8 mouse cellular contexts compared by ENCODE assay signal in genomic region chr4:48042466-48042785, GRCm38 (mm10). TPM values are rescaled to one million over a fixed set of nuclear protein-coding genes. Genes with fewer than 3 reads are reported as not detected.
DNase-seq lines count a peak whose midpoint lies in the region; ATAC-seq and TF ChIP-seq lines count a peak whose summit lies in the region.

No protein-coding gene starts in this region.

- peaks cover 37% of the 10 kb centered on the region for H3K4me1 ChIP-seq in heart, embryonic 15.5 days (replicated peaks)
- H3K4me1 ChIP-seq in G1E (ENCODE audit: insufficient read depth, low read depth, low read length), result peaks cover 42% of the 10 kb centered on the region
- peaks cover 45% of the 10 kb centered on the region for H3K4me1 ChIP-seq in hindbrain, embryonic 10.5 days (replicated peaks)
- H3K4me1 ChIP-seq in midbrain, embryonic 10.5 days, result peaks cover 51% of the 10 kb centered on the region

- no peak for ATAC-seq in heart, embryonic 15.5 days (replicated peaks; ENCODE audit: insufficient number of reproducible peaks, insufficient read depth, low FRiP score, low read depth)
- no peak for ATAC-seq in G1E (ENCODE audit: extremely low read depth, insufficient number of reproducible peaks, low FRiP score, poor library complexity, severe bottlenecking)
- no peak for ATAC-seq in inflammation-experienced regulatory T-cells, adult 6 months

- no peaks in the 10 kb centered on the region for H3K36me3 ChIP-seq in heart, embryonic 15.5 days
- H3K36me3 ChIP-seq in G1E (replicated peaks), result no peaks in the 10 kb centered on the region
- H3K36me3 ChIP-seq in hindbrain, embryonic 10.5 days, result no peaks in the 10 kb centered on the region
- no peaks in the 10 kb centered on the region for H3K36me3 ChIP-seq in midbrain, embryonic 10.5 days

- no peaks in the 10 kb centered on the region for H3K9me3 ChIP-seq in heart, embryonic 15.5 days (replicated peaks)
- H3K9me3 ChIP-seq in G1E (replicated peaks), result no peaks in the 10 kb centered on the region
- no peaks in the 10 kb centered on the region for H3K9me3 ChIP-seq in hindbrain, embryonic 10.5 days
- H3K9me3 ChIP-seq in midbrain, embryonic 10.5 days (replicated peaks), result no peaks in the 10 kb centered on the region

- H3K4me2 ChIP-seq in heart, embryonic 15.5 days, result peak overlapping the region; percentile 99

- intact Hi-C loops in heart, postnatal 25 days (cut with DNase I), result no loop called here

- DNase-seq in heart, postnatal 25 days (ENCODE audit: low spot score), result no peak
- DNase-seq in G1E (ENCODE audit: low spot score), result no peak
- DNase-seq in hindbrain, embryonic 10.5 days (ENCODE audit: low spot score), result no peak
- no peak for DNase-seq in midbrain, embryonic 10.5 days (ENCODE audit: low spot score)
- DNase-seq in cerebellum, adult 11-12 months, result no peak
- no peak for DNase-seq in thymus, postnatal 14 days

- TF ChIP-seq CTCF in G1E (IDR thresholded peaks at IDR 0.05; ENCODE audit: low read depth, low read length), result no peak

- peak overlapping the region; percentile 98 for H3K27ac ChIP-seq in heart, embryonic 15.5 days
- H3K27ac ChIP-seq in hindbrain, embryonic 10.5 days, result peak overlapping the region; percentile 97
- peak overlapping the region; percentile 97 for H3K27ac ChIP-seq in midbrain, embryonic 10.5 days (replicated peaks)

- peak overlapping the region; percentile 72 for H3K4me3 ChIP-seq in heart, embryonic 15.5 days
- peak overlapping the region; percentile 86 for H3K4me3 ChIP-seq in G1E (ENCODE audit: low read depth, low read length)
- H3K4me3 ChIP-seq in hindbrain, embryonic 10.5 days, result peak overlapping the region; percentile 82
- peak overlapping the region; percentile 82 for H3K4me3 ChIP-seq in midbrain, embryonic 10.5 days

- H3K9ac ChIP-seq in heart, embryonic 15.5 days, result peak overlapping the region; percentile 83

- 0% methylated on average over 4 of the region's 4 CpGs for WGBS in heart, embryonic 15.5 days
- 0% methylated on average over 4 of the region's 4 CpGs for WGBS in hindbrain, embryonic 10.5 days
- WGBS in midbrain, embryonic 10.5 days, result 0% methylated on average over 4 of the region's 4 CpGs

- H3K27me3 ChIP-seq in heart, embryonic 15.5 days, result peaks cover 10% of the 10 kb centered on the region; the same call in 1 of the 2 replicates
- H3K27me3 ChIP-seq in G1E (ENCODE audit: insufficient read depth, low read length), result peaks cover 26% of the 10 kb centered on the region
- peaks cover 31% of the 10 kb centered on the region for H3K27me3 ChIP-seq in hindbrain, embryonic 10.5 days (ENCODE audit: insufficient read depth, poor library complexity, severe bottlenecking)
- peaks cover 18% of the 10 kb centered on the region for H3K27me3 ChIP-seq in midbrain, embryonic 10.5 days (ENCODE audit: low read depth, poor library complexity, severe bottlenecking)

RNA-seq across cellular contexts. Expression of gene Nr4a3, which starts 2.5 kb away (rescaled TPM):
- polyA plus RNA-seq in heart, embryonic 15.5 days (2015; fragmentation: Nextera tagmentation; extraction: Ambion mirVana), result 0.11 and 0.20 TPM in 2 replicates
- total RNA-seq in heart, postnatal 25 days (2021), result 1 to 10 TPM; 2.5 to 5.9 TPM
- total RNA-seq in G1E (2014; fragmentation: Nextera tagmentation) (0.68 TPM in 1 of 2 replicates, not detected in the other), G1E (2017) (0.12 and 0.33 TPM in 2 replicates)
- 0.20 and 0.32 TPM in 2 replicates for polyA plus RNA-seq in G1E (2012)
- polyA plus RNA-seq in hindbrain, embryonic 10.5 days (2016; fragmentation: Nextera tagmentation; extraction: Ambion mirVana), result 0.44 and 1.2 TPM in 2 replicates
- 0.60 and 0.61 TPM in 2 replicates for polyA plus RNA-seq in midbrain, embryonic 10.5 days (2016; fragmentation: Nextera tagmentation; extraction: Ambion mirVana)
- polyA plus RNA-seq in inflammation-experienced regulatory T-cells, adult 6 months (2017; shearing (Covaris generic)), result 1 to 10 TPM; 1.9 to 3.6 (median 2.7) TPM
